Mouse (Mus musculus) heart, embryonic 16.5 days (tissue): ENCODE data around the gene Sprr1a. TPM values are rescaled to one million over a fixed set of nuclear protein-coding genes. Genes with fewer than 3 reads are reported as not detected.

Source experiments
- ATAC-seq: fragments of 200-750 bp; cut with Nextera tagmentation; replicated peaks from 2 replicates; pipeline ENCODE4 v1.8.0; 2017; ENCODE audit warnings: moderate number of reproducible peaks; ENCODE audit not compliant: insufficient read depth, low FRiP score; ENCODE audit errors: extremely low read depth
- H3K27ac ChIP-seq: fragments of 300-500 bp; sonication (generic); 2 replicates; pipeline ENCODE4 v1.5.1; 2014; ENCODE audit warnings: mild to moderate bottlenecking, low read length, control low read depth, moderate library complexity
- H3K27me3 ChIP-seq: fragments of 300-500 bp; sonication (generic); 2 replicates; pipeline ENCODE4 v1.6.1; 2014; ENCODE audit warnings: low read length, mixed read lengths; ENCODE audit not compliant: control insufficient read depth, insufficient read depth
- H3K36me3 ChIP-seq: fragments of 300-500 bp; sonication (generic); 2 replicates; pipeline ENCODE4 v1.6.1; 2014; ENCODE audit not compliant: control insufficient read depth, insufficient read depth
- H3K4me1 ChIP-seq: fragments of 300-500 bp; sonication (generic); 2 replicates; pipeline ENCODE4 v1.6.1; 2014; ENCODE audit warnings: low read length, mixed read lengths; ENCODE audit not compliant: control insufficient read depth, insufficient read depth
- H3K4me2 ChIP-seq: fragments of 300-500 bp; sonication (generic); 2 replicates; pipeline ENCODE4 v1.6.1; 2014; ENCODE audit warnings: low read depth, mild to moderate bottlenecking, control low read depth, low read length
- H3K4me3 ChIP-seq: fragments of 300-500 bp; sonication (generic); 2 replicates; pipeline ENCODE4 v1.5.1; 2014; ENCODE audit warnings: mild to moderate bottlenecking, control low read depth, low read length
- H3K9ac ChIP-seq: fragments of 300-500 bp; sonication (generic); 2 replicates; pipeline ENCODE4 v1.6.1; 2014; ENCODE audit warnings: low read length, control low read depth
- H3K9me3 ChIP-seq: fragments of 300-500 bp; sonication (generic); replicated peaks from 2 replicates; pipeline ENCODE4 v1.6.1; 2016; ENCODE audit warnings: low read length; ENCODE audit not compliant: control insufficient read depth
- WGBS: fragments of 180-500 bp; shearing (Covaris S2); extraction: QIAGEN DNeasy Blood & Tissue Kit; methylation state at CpG from one replicate; pipeline ENCODE4 v1.1.7; 2014; 5-methylcytosine and 5-hydroxymethylcytosine counted together
- polyA plus RNA-seq: library from polyadenylated mRNA; unstranded; fragments of >200 nt; fragmentation: Nextera tagmentation; extraction: Ambion mirVana; gene quantifications from 2 replicates; pipeline ENCODE4 v1.2.1, GENCODE M21; 2015

Sprr1a gene
- polyA plus RNA-seq, 1 experiment from 2014 or later: 1.6 TPM

DNA sequence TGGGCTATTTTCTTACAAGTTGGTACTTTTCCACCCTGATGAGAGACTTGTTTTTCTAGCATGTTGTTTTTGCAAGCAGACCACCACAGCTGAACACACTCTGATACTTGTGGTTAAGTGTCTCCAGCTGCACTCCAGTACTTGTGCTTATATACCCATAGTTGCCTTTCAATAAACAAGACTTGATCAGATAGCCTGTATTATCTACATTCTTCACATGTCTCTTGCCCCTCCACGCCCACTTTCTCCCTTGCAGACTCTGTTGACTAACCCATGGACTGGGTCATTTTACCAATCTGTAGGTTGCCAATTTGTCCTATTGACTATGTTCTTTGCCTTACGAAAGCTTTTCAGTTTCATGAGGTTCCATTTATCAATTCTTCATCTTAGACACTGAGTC lies 15.6 kb downstream of the Sprr1a start:
- Histone ChIP-seq H3K36me3 (no peaks in the 10 kb centered on the region), H3K27ac (no peak overlapping the region), H3K9ac (no peak overlapping the region), H3K9me3 (no peaks in the 10 kb centered on the region), H3K27me3 (no peaks in the 10 kb centered on the region), H3K4me2 (no peak overlapping the region), H3K4me3 (no peak overlapping the region), H3K4me1 (no peaks in the 10 kb centered on the region)
- 75% methylated on average over 2 of the region's 2 CpGs for WGBS
- ATAC-seq: no peak

DNA sequence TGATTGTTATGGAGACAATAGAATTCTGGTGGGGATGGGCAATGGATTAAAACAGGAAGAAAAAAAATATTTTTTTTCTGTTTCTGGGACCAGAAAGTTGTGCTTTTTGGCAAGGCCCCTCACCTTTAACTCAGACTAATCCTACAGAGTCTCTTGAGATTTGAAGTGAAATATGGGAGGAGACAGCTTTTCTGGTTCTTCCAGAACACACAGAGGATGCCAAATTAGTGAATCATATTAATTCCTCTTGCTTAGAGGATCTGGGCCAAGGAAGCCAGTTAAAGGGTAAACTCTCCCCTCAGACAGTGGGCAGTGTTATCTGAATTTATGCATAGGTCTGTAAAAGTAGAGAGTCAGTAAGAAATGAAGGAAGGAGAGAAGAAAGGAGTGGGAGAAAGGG lies 18.3 kb downstream of the Sprr1a start:
- H3K27ac ChIP-seq: no peak overlapping the region
- H3K36me3 ChIP-seq: no peaks in the 10 kb centered on the region
- no peaks in the 10 kb centered on the region for H3K27me3 ChIP-seq
- no peaks in the 10 kb centered on the region for H3K9me3 ChIP-seq
- H3K4me1 ChIP-seq: no peaks in the 10 kb centered on the region
- H3K4me3 ChIP-seq: no peak overlapping the region
- H3K4me2 ChIP-seq: no peak overlapping the region
- no peak for ATAC-seq
- no peak overlapping the region for H3K9ac ChIP-seq

DNA sequence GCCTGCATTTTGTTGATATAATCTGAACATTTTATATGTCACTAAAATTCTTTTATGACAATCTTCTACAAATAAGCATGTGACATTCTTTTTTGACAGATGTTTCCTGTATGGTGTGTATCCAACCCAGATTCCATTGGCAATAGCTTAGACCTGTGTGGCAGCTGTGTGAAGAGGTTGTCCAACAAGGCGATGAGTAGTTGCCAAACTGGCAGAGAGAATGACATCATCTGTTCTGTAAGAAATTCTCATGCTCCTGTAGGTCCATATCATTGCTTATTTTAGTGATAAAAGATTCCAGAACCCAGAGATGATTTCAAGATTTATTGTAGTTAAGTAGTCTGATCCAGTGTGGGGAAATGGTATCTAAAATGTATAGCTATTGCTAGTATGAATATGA lies 19.1 kb downstream of the Sprr1a start:
- no peak overlapping the region for H3K4me2 ChIP-seq
- no peak overlapping the region for H3K4me3 ChIP-seq
- H3K9me3 ChIP-seq: no peaks in the 10 kb centered on the region
- no peak for ATAC-seq
- H3K9ac ChIP-seq: no peak overlapping the region
- 56% methylated on average over 1 of the region's 1 CpGs for WGBS
- H3K27me3 ChIP-seq: no peaks in the 10 kb centered on the region
- no peaks in the 10 kb centered on the region for H3K36me3 ChIP-seq
- no peaks in the 10 kb centered on the region for H3K4me1 ChIP-seq
- H3K27ac ChIP-seq: no peak overlapping the region

DNA sequence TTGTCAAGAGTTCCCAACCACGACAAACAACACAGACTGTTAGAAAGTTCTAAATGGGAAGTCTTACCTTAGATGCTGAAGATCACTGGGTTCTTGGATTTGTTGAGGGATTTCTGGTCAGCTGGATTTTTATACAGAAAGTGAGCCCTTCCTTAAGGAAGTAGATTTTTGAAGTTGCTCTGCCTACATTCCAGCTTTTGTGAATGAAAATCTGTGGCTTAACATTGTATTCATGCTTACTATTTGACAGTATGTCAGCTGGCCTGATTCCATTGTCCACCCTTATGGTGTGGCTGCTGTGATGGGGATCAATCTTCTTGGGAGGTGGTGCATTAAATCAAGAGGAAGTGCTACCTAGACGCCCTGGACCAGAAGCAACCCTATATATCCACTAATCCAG lies 27.1 kb downstream of the Sprr1a start, which contains the start of gene Sprr3:
Sprr3 (minus strand) TSS at position 101 of the 400 bp plus-strand sequence.
- H3K4me3 ChIP-seq: no peak within 1 kb of the TSS
- H3K27ac ChIP-seq: no peak within 1 kb of the TSS
- H3K4me1 ChIP-seq: no peaks in the 10 kb centered on the region
- H3K36me3 ChIP-seq: no peaks in the 10 kb centered on the region
- H3K27me3 ChIP-seq: no peaks in the 10 kb centered on the region
- H3K4me2 ChIP-seq: no peak within 1 kb of the TSS
- no peak within 1 kb of the TSS for H3K9ac ChIP-seq
- 58% methylated on average over 2 of the region's 2 CpGs for WGBS
- ATAC-seq: no peak
- H3K9me3 ChIP-seq: no peaks in the 10 kb centered on the region

DNA sequence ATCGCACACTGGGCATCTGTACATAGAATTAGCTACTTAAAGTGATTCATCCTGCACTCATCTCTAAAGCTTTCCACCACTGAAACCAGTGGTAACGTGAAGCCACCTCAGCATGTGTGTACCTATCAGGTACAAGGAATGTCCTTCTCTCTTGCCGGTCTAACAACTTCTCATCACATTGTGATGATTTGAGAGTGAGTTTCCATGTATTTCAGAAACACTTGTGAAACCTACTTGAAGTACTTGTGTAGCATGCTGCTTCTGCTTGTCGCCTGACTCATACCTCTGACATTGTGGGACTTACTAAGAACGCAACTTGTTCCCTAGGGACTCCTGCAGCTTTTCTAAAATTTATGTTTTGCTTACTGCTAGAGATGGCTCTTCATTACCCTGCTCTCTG lies 30.5 kb downstream of the Sprr1a start:
- no peak for ATAC-seq
- Histone ChIP-seq H3K4me2 (no peak overlapping the region), H3K27ac (no peak overlapping the region), H3K9ac (no peak overlapping the region), H3K4me1 (no peaks in the 10 kb centered on the region), H3K4me3 (no peak overlapping the region), H3K9me3 (no peaks in the 10 kb centered on the region), H3K27me3 (no peaks in the 10 kb centered on the region), H3K36me3 (no peaks in the 10 kb centered on the region)
- WGBS: 56% methylated on average over 5 of the region's 5 CpGs

DNA sequence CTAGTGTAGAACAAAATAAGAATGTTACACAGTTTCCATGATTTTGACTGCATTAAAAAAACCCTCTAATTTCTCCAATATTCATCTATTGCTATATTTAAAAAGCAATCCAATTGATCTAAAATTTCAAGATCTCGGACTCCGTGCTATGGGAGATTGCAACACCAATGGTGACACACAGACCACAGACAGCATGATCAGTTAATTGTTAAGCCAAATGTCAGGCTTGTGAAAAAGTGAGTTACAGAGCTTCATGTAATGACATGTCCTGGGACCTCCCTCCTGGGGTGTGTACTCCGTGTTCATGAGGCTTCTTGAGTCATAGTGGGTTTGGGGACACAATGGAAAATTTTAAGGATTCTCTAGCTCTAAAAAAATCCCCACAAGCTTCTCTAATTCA lies 45.5 kb downstream of the Sprr1a start:
- Histone ChIP-seq H3K36me3 (no peaks in the 10 kb centered on the region), H3K4me2 (no peak overlapping the region), H3K27me3 (no peaks in the 10 kb centered on the region), H3K27ac (no peak overlapping the region), H3K4me3 (no peak overlapping the region), H3K4me1 (no peaks in the 10 kb centered on the region), H3K9ac (no peak overlapping the region), H3K9me3 (no peaks in the 10 kb centered on the region)
- 78% methylated on average over 3 of the region's 3 CpGs for WGBS
- no peak for ATAC-seq

DNA sequence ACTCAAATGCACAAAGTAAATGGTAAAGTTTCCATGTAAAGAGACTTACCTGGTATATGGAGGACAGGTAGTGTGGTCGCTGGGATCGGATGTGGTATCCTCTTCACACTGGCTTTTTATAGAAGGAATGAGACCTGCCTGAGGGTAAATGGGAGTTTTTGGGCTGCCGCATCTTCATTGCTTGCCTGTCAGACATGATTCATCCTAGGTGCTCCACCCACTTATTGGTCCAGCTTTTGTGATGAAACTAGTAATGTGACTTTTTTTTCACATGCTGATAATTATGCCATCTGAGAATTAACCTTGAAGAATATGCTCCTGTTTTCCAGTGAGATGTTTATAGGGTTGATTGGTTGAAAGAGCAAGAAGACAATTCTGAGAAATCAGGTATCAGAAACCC lies 47.0 kb downstream of the Sprr1a start, which contains the start of gene Sprr1b:
Sprr1b (minus strand) TSS at position 101 of the 400 bp plus-strand sequence.
- no peak within 1 kb of the TSS for H3K9ac ChIP-seq
- H3K4me1 ChIP-seq: no peaks in the 10 kb centered on the region
- WGBS: 88% methylated on average over 3 of the region's 3 CpGs
- H3K4me3 ChIP-seq: no peak within 1 kb of the TSS
- no peak within 1 kb of the TSS for H3K27ac ChIP-seq
- H3K36me3 ChIP-seq: no peaks in the 10 kb centered on the region
- H3K27me3 ChIP-seq: no peaks in the 10 kb centered on the region
- ATAC-seq: no peak
- no peak within 1 kb of the TSS for H3K4me2 ChIP-seq
- H3K9me3 ChIP-seq: no peaks in the 10 kb centered on the region

Other genes with a start within 250 kb of the Sprr1a start
- 1.9 and 3.6 TPM in 2 replicates for gene Sprr2a3, start 200.5 kb downstream of the Sprr1a start, polyA plus RNA-seq
- gene Sprr2b, start 169.3 kb downstream of the Sprr1a start, polyA plus RNA-seq: 0.21 TPM in 1 of 2 replicates, not detected in the other
- gene Sprr2d, start 146.8 kb downstream of the Sprr1a start, polyA plus RNA-seq: not detected in 2 replicates
- not detected in 2 replicates for gene Sprr2e, start 133.8 kb downstream of the Sprr1a start, polyA plus RNA-seq
- 0.35 TPM in 1 of 2 replicates, not detected in the other for gene Sprr2f, start 120.7 kb downstream of the Sprr1a start, polyA plus RNA-seq
- gene Sprr2h, start 100.2 kb downstream of the Sprr1a start, polyA plus RNA-seq: not detected in 2 replicates
- gene Sprr2i, start 77.9 kb downstream of the Sprr1a start, polyA plus RNA-seq: not detected in 2 replicates
- gene Sprr2j-ps, start 67.8 kb downstream of the Sprr1a start, polyA plus RNA-seq: not detected in 2 replicates
- 3.8 and 18.9 TPM in 2 replicates for gene Gm9774, start 56.5 kb downstream of the Sprr1a start, polyA plus RNA-seq
- gene Sprr2k, start 53.3 kb downstream of the Sprr1a start, polyA plus RNA-seq: not detected in 2 replicates
- gene Sprr1b, start 47.1 kb downstream of the Sprr1a start, polyA plus RNA-seq: 0.19 TPM in 1 of 2 replicates, not detected in the other
- not detected in 2 replicates for gene Sprr3, start 27.2 kb downstream of the Sprr1a start, polyA plus RNA-seq
- gene Sprr4, start 14.6 kb upstream of the Sprr1a start, polyA plus RNA-seq: not detected in 2 replicates
- gene 2310046K23Rik, start 48.6 kb upstream of the Sprr1a start, polyA plus RNA-seq: not detected in 2 replicates
- gene Ivl, start 87.8 kb upstream of the Sprr1a start, polyA plus RNA-seq: 0.14 TPM in 1 of 2 replicates, not detected in the other
- not detected in 2 replicates for gene Smcp, start 103.1 kb upstream of the Sprr1a start, polyA plus RNA-seq
- not detected in 2 replicates for gene 2210017I01Rik, start 121.6 kb upstream of the Sprr1a start, polyA plus RNA-seq
- gene Lce6a, start 135.8 kb upstream of the Sprr1a start, polyA plus RNA-seq: not detected in 2 replicates
- gene Lce1a1, start 162.4 kb upstream of the Sprr1a start, polyA plus RNA-seq: not detected in 2 replicates
- gene Lce1b, start 171.0 kb upstream of the Sprr1a start, polyA plus RNA-seq: not detected in 2 replicates
- gene Lce1a2, start 184.4 kb upstream of the Sprr1a start, polyA plus RNA-seq: not detected in 2 replicates
- not detected in 2 replicates for gene Lce1c, start 193.4 kb upstream of the Sprr1a start, polyA plus RNA-seq
- not detected in 2 replicates for gene Lce1d, start 201.3 kb upstream of the Sprr1a start, polyA plus RNA-seq
- not detected in 2 replicates for gene Lce1e, start 223.2 kb upstream of the Sprr1a start, polyA plus RNA-seq
- gene Lce1f, start 234.5 kb upstream of the Sprr1a start, polyA plus RNA-seq: not detected in 2 replicates